17 mouse cellular contexts compared by ENCODE assay signal in genomic region chr10:53337162-53337923, GRCm38 (mm10). TPM values are rescaled to one million over a fixed set of nuclear protein-coding genes. Genes with fewer than 3 reads are reported as not detected.
DNase-seq lines count a peak whose midpoint lies in the region; ATAC-seq lines count a peak whose summit lies in the region.
"Had no signal": no experiment of that assay in that cellular context is flagged by ENCODE, and none has a peak within 500 bp of the region (broad histone marks: within the 10 kb centered on the region; RNA-seq: fewer than 3 reads in every experiment).

Gene Pln, plus strand, starts transcription at chr10:53337667.

- peak within 1 kb of the TSS; percentile 53; the same call in 1 of the 2 replicates for H3K27ac ChIP-seq in liver, embryonic 15.5 days (replicated peaks)
- peak within 1 kb of the TSS; percentile 92 for H3K27ac ChIP-seq in heart, embryonic 13.5 days (replicated peaks)
- H3K27ac ChIP-seq in intestine, embryonic 15.5 days, result 0 out of 2 replicates have a peak within 1 kb of the TSS, but pooled peaks have one; percentile 40
- H3K27ac ChIP-seq in hindbrain, embryonic 13.5 days, result no peak within 1 kb of the TSS
- H3K27ac ChIP-seq: embryonic facial prominence, embryonic 10.5 days; neural tube, embryonic 12.5 days had no signal

- peaks cover 33% of the 10 kb centered on the region for H3K4me1 ChIP-seq in liver, embryonic 15.5 days (replicated peaks)
- H3K4me1 ChIP-seq in heart, embryonic 13.5 days, result peaks cover 44% of the 10 kb centered on the region
- no peaks in the 10 kb centered on the region for H3K4me1 ChIP-seq in intestine, embryonic 15.5 days (replicated peaks)
- no peaks in the 10 kb centered on the region for H3K4me1 ChIP-seq in hindbrain, embryonic 13.5 days (replicated peaks)
- H3K4me1 ChIP-seq: embryonic facial prominence, embryonic 10.5 days; neural tube, embryonic 12.5 days had no signal

- DNase-seq in liver, result no peak
- peak; percentile 64 to 65 for DNase-seq in heart, adult 18-20 months
- no peak for DNase-seq in embryo, embryonic 10.5 days (ENCODE audit: low spot score)
- no peak for DNase-seq in natural killer cell, adult 2 months (ENCODE audit: low spot score in 2 of 2)
- DNase-seq: adrenal gland, postnatal 10 days; cerebellum, adult 9-11 months; forebrain, postnatal 0 days; gastrocnemius, postnatal 36 days; midbrain, embryonic 14.5 days had no signal

- H3K9ac ChIP-seq in liver, embryonic 15.5 days, result no peak within 1 kb of the TSS
- peak within 1 kb of the TSS; percentile 85 for H3K9ac ChIP-seq in heart, embryonic 13.5 days
- no peak within 1 kb of the TSS for H3K9ac ChIP-seq in intestine, embryonic 15.5 days
- no peak within 1 kb of the TSS for H3K9ac ChIP-seq in hindbrain, embryonic 13.5 days
- H3K9ac ChIP-seq: forebrain, postnatal 0 days; neural tube, embryonic 12.5 days had no signal

- ATAC-seq in liver, embryonic 15.5 days (ENCODE audit: insufficient read depth), result no peak
- ATAC-seq in heart, embryonic 13.5 days (ENCODE audit: extremely low read depth, insufficient number of reproducible peaks, low FRiP score, low TSS enrichment), result peak; percentile 73; the same call in 1 of the 2 replicates
- ATAC-seq in intestine, embryonic 15.5 days, result no peak
- no peak for ATAC-seq in hindbrain, embryonic 13.5 days (ENCODE audit: low FRiP score)
- ATAC-seq: hindbrain, embryonic 16.5 days had no signal

- no peaks in the 10 kb centered on the region for H3K27me3 ChIP-seq in liver, embryonic 15.5 days
- no peaks in the 10 kb centered on the region for H3K27me3 ChIP-seq in heart, embryonic 13.5 days (replicated peaks)
- H3K27me3 ChIP-seq in intestine, embryonic 15.5 days (replicated peaks), result no peaks in the 10 kb centered on the region
- no peaks in the 10 kb centered on the region for H3K27me3 ChIP-seq in hindbrain, embryonic 13.5 days
- H3K27me3 ChIP-seq: neural tube, embryonic 12.5 days had no signal

- H3K36me3 ChIP-seq in liver, embryonic 15.5 days (replicated peaks), result no peaks in the 10 kb centered on the region
- H3K36me3 ChIP-seq in heart, embryonic 13.5 days, result no peaks in the 10 kb centered on the region; the same call in 1 of the 2 replicates
- H3K36me3 ChIP-seq in intestine, embryonic 15.5 days, result no peaks in the 10 kb centered on the region
- H3K36me3 ChIP-seq in hindbrain, embryonic 13.5 days, result no peaks in the 10 kb centered on the region
- H3K36me3 ChIP-seq: embryonic facial prominence, embryonic 10.5 days; neural tube, embryonic 12.5 days had no signal

- no peaks in the 10 kb centered on the region for H3K9me3 ChIP-seq in liver, embryonic 15.5 days (replicated peaks)
- H3K9me3 ChIP-seq in heart, embryonic 13.5 days, result no peaks in the 10 kb centered on the region
- H3K9me3 ChIP-seq in intestine, embryonic 15.5 days, result no peaks in the 10 kb centered on the region
- H3K9me3 ChIP-seq in hindbrain, embryonic 13.5 days, result no peaks in the 10 kb centered on the region
- H3K9me3 ChIP-seq: embryonic facial prominence, embryonic 10.5 days; neural tube, embryonic 12.5 days had no signal

- H3K4me2 ChIP-seq in liver, embryonic 15.5 days, result peak within 1 kb of the TSS; percentile 34; the same call in 1 of the 2 replicates
- H3K4me2 ChIP-seq in heart, embryonic 13.5 days, result peak within 1 kb of the TSS; percentile 69
- H3K4me2 ChIP-seq in intestine, embryonic 15.5 days (replicated peaks), result no peak within 1 kb of the TSS
- H3K4me2 ChIP-seq in hindbrain, embryonic 13.5 days, result no peak within 1 kb of the TSS
- H3K4me2 ChIP-seq: neural tube, embryonic 12.5 days had no signal

- H3K4me3 ChIP-seq in liver, embryonic 15.5 days (replicated peaks), result no peak within 1 kb of the TSS
- peak within 1 kb of the TSS; percentile 59 for H3K4me3 ChIP-seq in heart, embryonic 13.5 days
- no peak within 1 kb of the TSS for H3K4me3 ChIP-seq in intestine, embryonic 15.5 days (replicated peaks)
- H3K4me3 ChIP-seq in hindbrain, embryonic 13.5 days, result no peak within 1 kb of the TSS
- H3K4me3 ChIP-seq: embryonic facial prominence, embryonic 10.5 days; neural tube, embryonic 12.5 days had no signal

- WGBS in liver, embryonic 15.5 days (ENCODE audit: insufficient replicate concordance), result 72% methylated on average over 6 of the region's 6 CpGs
- 36% methylated on average over 6 of the region's 6 CpGs for WGBS in heart, embryonic 13.5 days
- 70% methylated on average over 6 of the region's 6 CpGs for WGBS in intestine, embryonic 15.5 days
- 82% methylated on average over 6 of the region's 6 CpGs for WGBS in hindbrain, embryonic 13.5 days

RNA-seq across cellular contexts. Expression of gene Pln, which starts in this region (rescaled TPM):
- 0.31 and 0.50 TPM in 2 replicates for polyA plus RNA-seq in liver, embryonic 15.5 days (2015; fragmentation: Nextera tagmentation; extraction: Ambion mirVana)
- total RNA-seq in heart, adult 18-20 months (2021), result 1,000 to 10,000 TPM; 6,493 to 6,642 TPM
- polyA plus RNA-seq in heart, embryonic 13.5 days (2015; fragmentation: Nextera tagmentation; extraction: Ambion mirVana), result 682 and 793 TPM in 2 replicates
- polyA plus RNA-seq in intestine, embryonic 15.5 days (2015; fragmentation: Nextera tagmentation; extraction: Ambion mirVana), result 1.9 and 2.0 TPM in 2 replicates
- 1.5 and 1.8 TPM in 2 replicates for polyA plus RNA-seq in hindbrain, embryonic 13.5 days (2015; fragmentation: Nextera tagmentation; extraction: Ambion mirVana)
- total RNA-seq: ES-E14 had no signal

Comparison
In these comparisons a context has a peak if more than half of its experiments do, and no peak if none do; other contexts are left out.
1. RNA of gene Pln (polyA plus RNA-seq): 682 to 793 TPM in heart, embryonic 13.5 days; 1.9 to 2.0 TPM in intestine, embryonic 15.5 days, 1.5 to 1.8 TPM in hindbrain, embryonic 13.5 days and 0.31 to 0.50 TPM in liver, embryonic 15.5 days; every median in the first group is over 100 times any median in the second.
2. H3K4me2 ChIP-seq: peak in liver, embryonic 15.5 days (single experiment) and heart, embryonic 13.5 days (single experiment); none in intestine, embryonic 15.5 days (single experiment) and hindbrain, embryonic 13.5 days (single experiment).
3. DNase-seq: peak in heart, adult 18-20 months (2 of 2); none in liver (single experiment), embryo, embryonic 10.5 days (single experiment) and natural killer cell, adult 2 months (0 of 2).